Mouse (Mus musculus) erythroblast, adult 5-6 weeks (primary cell): ENCODE results near the gene Xpo6. TPM values are rescaled to one million over a fixed set of nuclear protein-coding genes. Genes with fewer than 3 reads are reported as not detected.

Source experiments
- ATAC-seq: replicated peaks from 2 replicates; pipeline ENCODE4 v1.8.0; 2016; ENCODE audit warnings: moderate number of reproducible peaks, mild to moderate bottlenecking, moderate TSS enrichment, inconsistent platforms; ENCODE audit not compliant: poor library complexity, low FRiP score, severe bottlenecking
- total RNA-seq, 2 experiments: library from RNA; stranded (forward) in 1 of 2; stranded (reverse) in 1 of 2; fragments of 150-400 nt in 1 of 2; fragments of 200-764, 138-1000 nt in 1 of 2; gene quantifications; 2 replicates each; pipeline versions ENCODE4 v1.2.3 to v1.2.4; 2015 to 2017; ENCODE audit warnings: low replicate concordance in 2 of 2

Xpo6 gene
- total RNA-seq, 2 experiments from 2014 or later, result 28.3 to 44.0 TPM

DNA sequence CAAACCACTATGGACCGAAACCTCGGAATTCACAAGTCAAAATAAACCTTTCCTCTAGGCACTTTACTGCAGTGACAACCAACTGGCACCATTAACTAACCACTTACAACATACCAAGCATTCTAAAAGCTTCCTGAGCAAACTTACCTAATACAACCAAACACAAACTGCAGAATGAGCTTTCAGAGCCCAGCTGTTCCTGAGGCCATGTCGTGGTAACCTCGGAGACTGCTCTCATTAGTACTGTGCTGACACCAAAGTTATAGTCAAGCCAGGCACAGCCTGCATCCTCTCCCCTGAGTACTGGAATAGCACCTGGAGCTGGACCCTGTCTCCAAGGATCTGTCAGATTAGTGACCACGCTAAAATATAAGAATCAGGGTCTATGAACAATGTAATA is 62.5 kb downstream of the Xpo6 start:
- no peak for ATAC-seq

DNA sequence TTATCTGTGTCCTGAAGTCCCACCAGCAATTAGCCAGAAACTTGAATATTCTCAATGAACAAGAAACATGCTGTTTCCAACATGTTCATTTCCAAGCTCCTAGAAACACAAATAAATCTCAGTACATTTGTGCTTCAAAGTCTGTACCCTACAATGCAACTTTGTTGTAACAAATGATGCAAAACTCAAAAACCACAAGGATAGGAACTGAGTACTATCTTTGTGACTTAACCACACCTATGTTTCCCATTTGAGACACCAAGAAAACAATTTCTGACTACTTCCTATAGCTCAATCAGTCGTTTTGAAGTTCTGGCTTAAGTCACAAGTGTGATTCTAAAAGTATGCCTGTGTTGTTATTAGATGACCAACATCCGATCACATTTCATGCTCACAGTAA is 64.9 kb downstream of the Xpo6 start:
- no peak for ATAC-seq

DNA sequence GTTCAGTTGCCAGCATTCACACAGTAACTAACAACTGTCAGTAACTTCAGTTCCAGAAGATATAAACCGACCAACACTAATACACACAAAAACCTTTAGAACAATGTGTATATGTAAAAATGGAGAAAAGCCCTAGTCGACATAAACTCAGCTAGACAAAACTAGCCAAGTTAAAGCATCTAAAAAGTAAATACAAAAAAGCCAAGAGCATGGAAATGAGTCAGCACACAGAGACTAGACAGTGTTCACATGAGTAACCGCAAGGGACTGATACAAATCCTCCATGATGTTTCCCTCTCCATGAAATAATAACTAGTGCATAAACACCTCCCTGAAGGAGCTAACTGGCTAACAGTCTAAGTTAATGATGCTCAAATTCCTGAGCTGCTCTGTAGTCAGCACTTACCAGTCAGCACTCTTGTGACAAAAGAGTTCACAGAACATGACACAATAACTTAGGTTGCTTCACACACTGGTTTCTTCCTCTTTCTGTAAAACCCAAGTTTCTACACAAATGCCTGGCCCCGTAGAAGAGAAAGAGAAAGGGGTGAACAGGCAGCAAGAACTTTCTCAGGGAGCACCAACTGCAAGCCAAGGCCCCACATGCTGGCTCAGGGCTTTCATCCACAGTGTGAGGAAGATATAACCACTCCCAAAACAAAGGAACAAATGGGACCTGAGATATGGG is 65.5 kb downstream of the Xpo6 start:
- ATAC-seq, result no peak

DNA sequence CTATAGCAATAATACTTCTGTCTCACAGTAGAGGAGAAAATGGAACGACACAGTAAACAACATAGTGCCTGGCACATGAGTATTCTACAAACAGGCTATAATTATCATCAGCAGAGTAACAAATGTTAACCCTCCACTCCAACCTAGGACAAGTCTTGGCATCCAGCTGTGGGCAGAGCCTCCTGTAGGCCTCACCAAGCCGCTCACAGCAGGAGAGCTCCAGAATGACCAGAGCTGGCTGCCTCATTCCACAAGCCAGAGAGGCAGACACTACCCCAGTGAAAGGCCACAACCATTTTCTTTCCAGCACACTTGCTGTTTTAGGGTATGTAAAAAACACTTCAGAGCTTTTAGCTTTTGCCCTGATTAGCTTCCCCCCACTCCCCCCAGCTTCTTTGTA is 72.6 kb downstream of the Xpo6 start:
- no peak for ATAC-seq

DNA sequence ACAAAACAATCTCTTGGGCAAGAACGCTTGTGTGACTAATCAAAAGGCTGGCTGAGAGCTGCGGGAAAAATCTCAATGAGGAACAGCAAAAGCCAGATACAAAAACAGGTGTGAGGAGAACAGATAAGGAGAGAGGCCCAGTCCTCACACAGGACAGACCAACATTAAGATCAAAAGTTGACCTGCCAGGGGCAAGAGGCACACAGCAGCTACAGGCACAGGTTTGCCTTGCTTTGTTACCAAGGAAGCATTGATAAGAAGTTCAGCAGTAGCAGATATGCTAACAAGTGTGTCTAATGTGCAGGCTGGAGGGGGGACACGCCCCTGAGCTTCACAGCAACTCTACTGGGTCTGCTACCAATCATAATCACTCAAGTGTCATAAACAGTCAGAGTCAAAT is 73.8 kb downstream of the Xpo6 start:
- ATAC-seq, result no peak

DNA sequence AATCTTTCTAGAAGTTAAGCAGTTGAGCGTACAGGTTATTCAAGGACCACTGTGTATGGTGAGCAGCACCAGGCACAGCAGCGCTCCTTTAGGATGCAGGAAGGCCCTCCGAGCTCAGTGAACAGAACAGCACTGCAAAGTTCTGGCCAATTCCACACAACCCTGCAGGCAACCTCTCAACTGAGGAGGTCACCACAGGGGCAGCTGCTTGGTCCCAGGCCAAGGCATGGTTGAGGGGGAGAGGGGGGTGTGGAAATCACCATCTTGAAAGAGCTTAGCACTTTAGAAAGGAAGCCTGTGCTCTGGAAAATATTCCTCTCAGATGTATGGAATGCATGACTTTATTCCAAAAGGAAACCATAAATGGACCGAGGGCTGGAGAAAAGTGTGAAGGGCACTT is 78.8 kb downstream of the Xpo6 start:
- ATAC-seq, result no peak

DNA sequence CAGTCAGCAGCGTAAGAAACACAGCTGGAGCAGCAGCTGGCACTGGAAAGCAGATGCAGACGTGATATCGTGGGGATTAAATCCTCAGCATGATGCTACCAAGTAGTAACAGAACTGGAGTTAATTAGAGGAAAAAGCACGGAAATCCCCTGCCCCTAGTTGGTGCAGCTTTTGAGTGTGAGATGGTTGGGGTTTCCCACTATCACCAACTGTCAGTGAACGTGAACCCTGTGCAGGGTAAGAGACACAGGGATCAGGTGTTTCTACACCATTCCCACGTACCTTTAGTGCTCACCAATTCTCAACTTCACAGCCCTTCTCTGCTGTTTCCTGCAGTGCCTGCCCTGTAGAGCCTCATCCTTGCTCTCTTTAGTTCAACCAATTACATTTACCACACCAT is 80.5 kb downstream of the Xpo6 start:
- ATAC-seq, result no peak

DNA sequence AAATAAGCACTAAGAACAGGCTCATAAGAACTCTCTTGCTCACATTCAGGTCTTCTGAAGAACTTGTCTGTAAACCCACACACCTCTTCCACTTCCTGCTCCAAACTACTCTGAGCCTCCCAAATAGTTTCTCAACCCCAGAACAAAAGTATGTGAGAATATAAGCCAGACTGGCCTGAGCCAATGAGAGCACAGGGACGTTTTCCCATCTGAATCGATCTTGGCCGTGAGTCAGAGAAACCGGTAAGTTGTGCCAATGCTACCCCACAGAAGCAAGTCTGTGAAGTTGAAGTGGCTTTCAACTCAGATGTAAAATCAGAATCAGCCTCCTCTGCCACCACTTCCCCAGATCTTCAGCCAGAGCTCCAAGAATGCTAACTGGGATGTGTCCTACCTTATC is 87.0 kb downstream of the Xpo6 start:
- ATAC-seq, result no peak

DNA sequence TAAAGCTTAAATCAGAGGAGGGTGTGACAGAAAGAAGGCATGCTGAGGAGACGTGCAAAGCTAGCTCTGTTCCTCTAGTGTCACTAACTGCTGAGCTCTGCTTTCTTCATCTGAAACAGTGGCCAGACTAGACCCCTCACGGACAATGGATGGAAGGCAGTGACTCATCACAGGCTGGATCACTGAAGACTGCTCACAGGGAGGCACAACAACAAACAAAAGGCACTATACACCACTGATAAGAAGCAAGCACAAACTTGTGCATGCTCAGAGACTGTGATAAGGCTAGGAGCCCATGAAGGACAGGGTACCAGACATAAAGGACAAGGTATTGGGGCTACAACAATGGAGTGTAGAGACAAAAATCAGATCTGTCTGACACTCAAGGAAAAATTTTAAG is 89.1 kb downstream of the Xpo6 start:
- ATAC-seq, result no peak

DNA sequence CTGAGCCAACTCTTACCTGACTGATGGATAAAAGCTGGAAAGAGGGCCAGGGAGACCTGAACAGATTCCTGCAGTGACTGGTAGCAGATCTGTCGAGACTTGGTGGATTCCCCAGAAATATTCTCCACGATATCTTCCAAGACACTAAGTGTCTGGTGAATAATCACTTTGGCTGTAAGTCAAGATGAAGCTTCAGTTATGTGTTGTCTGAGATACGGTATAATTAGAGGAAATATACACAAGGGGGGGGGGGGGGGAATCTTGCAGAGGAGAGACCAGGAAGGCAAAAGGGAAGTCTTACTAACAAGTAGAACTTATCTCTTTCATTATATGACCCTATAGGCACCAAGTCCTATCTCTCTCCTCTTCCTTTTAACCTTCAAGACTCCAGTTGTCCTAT is 90.4 kb downstream of the Xpo6 start:
- no peak for ATAC-seq

DNA sequence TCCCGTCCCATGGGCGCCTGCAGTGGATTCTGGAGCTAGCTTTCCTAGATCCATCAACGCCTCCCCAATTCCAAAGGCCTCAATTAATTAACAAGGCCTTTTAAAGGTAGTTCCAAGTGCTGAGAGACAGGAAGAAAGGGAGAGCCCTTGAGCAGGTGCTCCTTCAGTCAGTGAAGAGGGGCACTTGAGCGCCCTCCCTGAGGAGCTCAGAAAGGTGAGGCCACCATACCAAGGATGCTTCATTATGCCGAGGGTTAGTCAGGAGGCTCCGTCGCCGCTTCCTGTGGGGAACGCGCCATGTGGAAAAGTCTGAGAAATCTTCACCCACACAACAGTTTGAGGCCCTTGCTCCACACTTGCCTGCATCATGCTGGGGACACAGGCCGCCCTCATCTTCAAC is 99.9 kb downstream of the Xpo6 start:
- no peak for ATAC-seq

DNA sequence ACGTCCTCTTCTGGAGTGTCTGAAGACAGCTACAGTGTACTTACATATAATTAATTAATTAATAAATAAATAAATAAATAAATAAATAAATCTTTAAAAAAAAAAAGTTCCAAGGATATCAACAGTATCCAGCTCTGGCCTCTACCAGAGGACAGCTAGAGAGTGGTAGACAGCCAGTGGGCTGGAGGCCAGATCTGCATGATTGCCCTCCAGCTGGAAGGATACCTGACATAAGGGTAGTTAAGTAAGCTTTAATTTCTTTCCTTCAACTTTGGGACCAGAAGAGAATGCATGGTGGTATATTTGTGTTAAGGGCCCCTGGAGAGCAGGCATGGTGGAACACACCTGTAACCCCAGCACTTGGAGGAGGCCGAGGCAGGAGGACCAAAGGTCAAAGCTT is 100.5 kb downstream of the Xpo6 start:
- no peak for ATAC-seq

DNA sequence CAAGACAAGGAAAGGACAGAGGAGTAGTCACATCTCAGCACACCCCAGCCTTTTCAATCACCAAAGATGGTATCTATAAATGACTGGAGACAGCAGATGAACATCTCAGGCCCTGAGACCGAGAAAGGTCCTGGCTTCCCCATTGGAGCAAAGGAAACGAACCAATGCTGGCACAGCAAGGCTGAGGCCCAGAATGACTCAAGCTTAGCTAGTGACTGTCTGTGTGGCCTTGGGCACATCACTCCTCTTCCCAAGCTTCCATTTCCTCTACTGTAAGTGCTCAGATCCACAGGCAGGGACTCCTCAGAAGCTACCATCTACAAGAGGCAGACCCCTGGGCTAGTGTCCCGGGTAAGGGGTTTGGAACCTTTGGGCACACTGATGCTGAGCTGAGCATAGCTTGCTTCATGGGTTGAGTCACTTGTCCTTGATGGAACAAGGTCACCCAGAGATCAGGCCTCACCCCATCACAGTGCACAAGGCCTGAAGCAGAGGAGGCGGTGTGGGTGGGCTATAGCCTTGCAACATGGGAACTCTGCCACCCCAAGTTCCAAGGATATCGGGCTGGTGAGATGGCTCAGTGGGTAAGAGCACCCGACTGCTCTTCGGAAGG is 101.0 kb downstream of the Xpo6 start:
- no peak for ATAC-seq

DNA sequence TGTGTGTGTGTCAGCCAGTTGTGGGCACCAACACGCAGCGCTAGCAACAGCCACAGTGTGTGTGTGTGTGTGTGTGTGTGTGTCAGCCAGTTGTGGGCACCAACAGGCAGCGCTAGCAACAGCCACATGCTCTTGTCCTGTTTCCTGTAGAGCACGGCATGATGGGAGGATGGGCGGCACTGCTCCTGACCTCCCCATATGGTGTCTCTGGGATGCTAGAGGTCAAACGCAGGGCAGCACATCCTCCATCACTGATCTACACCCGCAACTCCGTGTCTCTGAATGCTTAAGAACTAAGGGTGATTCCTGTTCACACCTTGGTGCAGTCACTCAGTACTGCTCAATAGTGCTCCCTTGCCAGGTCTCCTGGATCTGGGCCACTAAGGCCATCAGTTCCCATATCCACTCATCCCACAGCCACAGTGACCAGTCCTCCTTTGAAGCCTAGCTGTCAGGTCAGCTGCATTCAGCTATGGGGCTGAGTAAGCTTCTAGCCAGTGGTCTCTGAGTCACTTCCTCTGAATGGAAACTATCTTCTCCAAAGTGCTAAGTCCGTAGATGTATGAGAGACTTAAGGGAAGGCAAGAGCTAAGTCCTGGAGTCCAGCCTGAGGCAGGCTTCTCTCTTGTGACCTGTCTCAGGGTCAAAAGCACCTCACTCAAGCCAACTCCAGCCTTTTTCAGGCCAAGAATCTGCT is 102.9 kb downstream of the Xpo6 start:
- no peak for ATAC-seq

DNA sequence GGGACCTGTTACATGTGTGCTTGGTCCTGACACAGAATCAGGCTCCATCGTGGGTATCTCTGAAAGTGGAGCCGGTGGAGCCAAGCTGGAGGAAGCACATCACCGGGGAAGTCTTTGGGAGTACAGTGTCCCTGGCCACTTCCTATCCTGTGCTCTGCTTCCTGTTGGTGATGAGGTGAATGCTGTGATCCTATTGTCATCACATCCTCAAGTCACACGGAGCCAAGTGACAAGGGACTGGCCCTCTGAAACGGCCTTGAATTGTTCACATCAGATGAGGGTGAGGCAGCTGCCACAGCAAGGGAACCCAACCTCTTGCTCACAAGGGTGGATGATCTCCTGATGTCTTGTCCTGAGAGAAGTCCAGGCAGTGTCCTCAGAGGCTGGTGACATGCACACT is 103.7 kb downstream of the Xpo6 start:
- ATAC-seq, result no peak

DNA sequence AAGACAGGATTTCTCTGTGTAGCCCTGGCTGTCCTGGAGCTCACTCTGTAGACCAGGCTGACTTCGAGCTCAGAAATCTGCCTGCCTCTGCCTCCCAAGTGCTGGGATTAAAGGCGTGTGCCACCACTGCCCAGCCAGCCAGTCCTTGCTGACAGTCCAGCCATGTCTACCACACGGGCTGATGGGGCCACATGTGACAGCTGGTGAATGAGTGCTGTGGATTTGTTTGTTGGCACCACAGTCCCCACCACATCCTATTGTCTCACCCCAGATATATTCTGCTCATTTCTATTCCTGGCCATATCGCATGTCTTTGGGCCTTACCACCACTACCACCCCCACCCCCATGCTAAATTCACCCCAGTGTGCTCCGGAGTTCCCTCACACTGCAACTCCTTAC is 105.6 kb downstream of the Xpo6 start:
- ATAC-seq, result no peak

DNA sequence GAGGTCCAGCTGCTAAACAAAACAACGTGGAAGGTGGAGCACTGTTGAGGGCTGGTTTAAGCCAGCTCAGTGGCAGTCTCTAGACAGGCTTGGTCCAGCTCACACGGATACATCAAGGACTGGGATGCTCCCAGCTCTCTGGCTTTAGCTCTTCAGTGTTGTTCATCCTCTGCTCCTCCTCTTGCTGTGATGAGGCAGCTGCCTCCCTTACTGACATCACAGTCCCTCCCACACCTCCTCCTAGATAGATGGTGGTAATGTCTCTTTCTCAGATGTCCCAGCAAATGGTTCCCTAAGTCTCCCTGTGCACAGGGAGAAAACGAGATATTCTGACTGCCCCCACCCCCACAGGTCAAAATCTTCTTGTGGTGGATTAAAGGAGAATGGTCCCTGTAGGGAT is 107.1 kb downstream of the Xpo6 start:
- ATAC-seq, result no peak

DNA sequence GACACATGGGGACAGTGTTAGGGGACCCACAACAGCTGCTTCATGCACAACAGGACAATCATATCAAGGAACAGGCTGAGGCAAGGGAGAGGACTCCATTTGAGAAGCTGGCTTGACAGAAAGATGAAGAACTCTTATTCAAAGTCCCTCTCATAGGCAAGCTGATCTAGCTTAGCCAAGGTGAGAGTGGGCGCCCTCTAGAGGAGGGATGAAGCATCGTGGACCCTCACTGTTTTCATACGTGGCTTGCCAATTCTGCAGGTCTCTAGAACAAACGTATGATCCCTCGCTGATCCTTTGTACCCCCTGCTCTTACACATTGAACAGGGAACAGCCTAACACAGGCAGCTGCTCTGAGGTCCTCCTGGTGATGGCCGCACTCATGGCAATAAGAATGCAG is 110.5 kb downstream of the Xpo6 start:
- 0 out of 2 replicates have a peak, but pooled peaks have one; percentile 46 for ATAC-seq

DNA sequence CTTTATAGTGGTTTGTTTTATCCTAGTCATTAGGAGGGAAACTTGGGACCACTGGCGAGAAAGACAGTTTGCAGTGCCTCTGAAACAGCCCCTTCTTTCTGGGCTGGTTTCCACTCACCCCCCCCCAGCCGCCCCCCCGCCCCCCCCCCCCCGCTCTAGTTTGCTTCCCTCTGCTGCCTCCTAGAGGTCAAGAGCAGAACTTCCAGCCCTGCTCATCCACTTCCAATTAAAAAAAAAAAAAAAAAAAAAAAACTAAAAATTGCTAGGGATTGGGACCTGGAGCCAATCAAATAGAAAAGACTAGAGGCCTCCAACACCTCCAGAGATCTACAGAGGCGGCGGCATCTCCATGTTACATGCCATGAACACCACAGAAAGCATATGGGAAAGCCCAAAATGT is 112.1 kb downstream of the Xpo6 start:
- ATAC-seq, result no peak

DNA sequence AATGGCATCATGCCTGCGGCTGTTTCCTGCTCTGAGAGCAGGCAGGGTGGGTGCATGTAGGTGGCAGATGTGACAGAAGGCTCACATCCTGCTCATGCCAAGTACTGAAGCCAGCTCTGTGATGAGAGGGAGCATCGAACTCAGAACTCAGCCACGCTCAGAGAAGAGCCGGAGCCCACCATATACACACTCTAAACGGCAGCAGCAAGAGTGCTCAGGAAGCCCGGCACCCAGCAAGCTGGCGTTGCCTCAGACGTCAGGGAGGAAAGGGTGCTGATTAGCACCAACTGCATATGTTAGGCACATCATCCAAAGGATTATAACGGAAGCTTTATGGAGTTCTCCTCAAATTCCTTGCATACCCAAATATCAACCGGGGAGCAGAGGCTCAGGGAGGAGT is 112.7 kb downstream of the Xpo6 start:
- no peak for ATAC-seq

DNA sequence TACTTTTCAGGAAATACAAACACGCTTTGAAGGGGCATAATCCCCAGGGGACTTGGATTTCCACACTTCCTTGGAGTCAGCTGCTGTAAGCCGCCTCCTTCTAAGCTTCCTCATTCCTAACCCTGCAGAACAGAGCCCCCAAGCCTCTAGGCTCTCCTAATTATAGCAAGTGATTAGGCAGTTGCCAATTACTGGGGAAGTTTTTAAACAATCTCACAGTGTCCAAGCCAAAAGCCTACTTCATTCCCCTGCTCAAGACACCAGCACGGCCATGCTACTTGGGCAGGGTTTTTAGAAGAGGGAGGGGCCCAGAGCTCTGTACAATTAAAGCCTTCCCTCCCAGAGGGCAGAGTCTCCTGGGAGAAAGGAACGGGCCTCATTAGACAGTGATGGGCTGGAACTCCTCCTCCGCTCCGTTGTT is 114.0 kb downstream of the Xpo6 start:
- no peak for ATAC-seq
